Mouse (Mus musculus): ENCODE results near the gene Mpz.
"Not testable (repeated sequence)": the region's sequence is repeated elsewhere in the genome, so short reads cannot be mapped to it uniquely, and the experiment has no call there.

Gene Mpz

DNA sequence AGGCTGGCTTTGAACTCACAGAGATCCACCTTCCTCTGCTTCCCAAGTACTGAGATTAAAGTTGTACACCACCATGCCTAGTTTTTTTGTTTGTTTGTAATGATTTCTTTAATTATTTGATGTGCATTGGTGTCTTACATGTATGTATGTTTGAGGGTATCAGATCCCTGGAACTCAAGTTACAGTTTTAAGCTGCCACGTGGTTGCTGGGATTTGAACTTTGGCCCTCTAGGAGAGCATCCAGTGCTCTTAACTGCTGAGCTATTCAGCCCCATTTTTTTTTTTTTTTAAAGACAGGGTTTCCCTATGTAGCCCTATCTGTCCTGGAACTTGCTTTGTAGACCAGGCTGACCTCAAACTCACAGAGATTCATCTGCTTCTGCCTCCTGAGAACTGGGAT is 19.5 kb upstream of the Mpz start:
- DNase-seq, result no peak

- no peak for DNase-seq
These were observed 14.9 kb upstream of the Mpz start for GRCm38 (mm10) chr1:171135600-171135999.

DNA sequence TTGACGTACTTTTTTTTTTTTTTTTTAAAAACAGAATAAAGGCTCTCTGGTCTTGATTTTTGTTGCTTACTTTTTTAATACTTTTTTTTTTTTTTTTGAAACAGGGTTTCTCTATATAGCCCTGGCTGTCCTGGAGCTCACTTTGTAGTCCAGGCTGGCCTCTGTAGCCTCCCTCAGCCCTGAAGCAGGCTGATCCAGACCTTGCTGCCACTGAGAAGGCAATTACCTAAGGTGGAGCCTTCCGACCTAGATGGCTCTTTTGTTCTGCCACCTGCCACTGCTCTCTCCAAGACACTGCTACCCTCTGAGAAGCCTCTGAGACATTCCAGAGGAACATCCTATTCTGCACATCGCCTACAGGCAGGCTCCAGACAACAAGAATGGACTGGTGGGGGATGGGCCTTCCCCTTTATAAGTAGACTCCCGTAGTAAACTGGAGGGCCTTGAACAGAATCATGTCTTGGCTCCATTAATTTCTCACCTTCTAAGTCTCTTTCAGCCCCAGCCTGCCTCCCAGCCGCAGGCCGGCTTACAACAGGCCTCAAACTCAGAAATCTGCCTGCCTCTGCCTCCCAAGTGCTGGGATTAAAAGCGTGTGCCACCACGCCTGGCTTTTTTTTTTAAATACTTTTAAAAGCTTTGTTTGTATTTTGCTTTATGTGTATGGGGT is 12.9 kb upstream of the Mpz start:
- not testable (repeated sequence) for DNase-seq

DNA sequence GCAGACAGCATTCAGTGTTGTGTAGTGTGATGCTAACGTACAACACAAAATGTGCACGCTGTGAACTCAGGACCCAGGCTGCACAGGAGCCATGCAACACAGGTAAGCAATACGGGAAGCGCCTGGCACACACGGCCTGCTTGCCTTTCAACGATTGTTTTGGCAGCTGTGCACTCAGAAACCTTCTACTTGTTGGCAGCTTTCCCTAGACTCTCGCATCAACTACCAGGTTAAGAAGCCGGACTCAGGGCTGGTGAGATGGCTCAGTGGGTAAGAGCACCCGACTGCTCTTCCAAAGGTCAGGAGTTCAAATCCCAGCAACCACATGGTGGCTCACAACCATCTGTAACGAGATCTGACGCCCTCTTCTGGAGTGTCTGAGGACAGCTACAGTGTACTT is 7.5 kb upstream of the Mpz start:
- peak; percentile 11 to 23 for DNase-seq

GRCm38 (mm10) chr1:171150838-171151391 is 404 bp downstream of the Mpz start:
- peak; percentile 5 to 12 for DNase-seq

- peak; percentile 18 to 22 for DNase-seq
These were observed 1.5 kb downstream of the Mpz start for GRCm38 (mm10) chr1:171151966-171152365.

DNA sequence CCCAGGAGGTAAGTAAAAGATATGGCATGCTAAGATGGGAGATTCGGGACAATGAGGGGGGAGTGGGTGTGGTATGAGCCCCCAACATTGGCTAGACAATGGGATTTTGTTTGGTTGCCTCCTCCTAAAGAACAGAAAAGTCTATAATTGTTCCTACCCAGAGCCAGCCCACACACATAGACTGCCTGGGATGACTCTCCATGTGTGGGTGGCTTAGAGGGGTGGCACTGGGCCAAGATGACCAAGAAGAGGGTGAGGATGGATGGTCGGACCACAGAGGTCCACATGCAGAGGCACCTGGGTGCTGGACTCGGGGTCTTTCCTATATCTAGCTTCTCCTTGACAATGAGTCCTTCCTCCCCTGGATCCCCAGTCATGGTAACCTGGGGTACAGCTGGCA is 6.1 kb downstream of the Mpz start:
- DNase-seq, result no peak

DNA sequence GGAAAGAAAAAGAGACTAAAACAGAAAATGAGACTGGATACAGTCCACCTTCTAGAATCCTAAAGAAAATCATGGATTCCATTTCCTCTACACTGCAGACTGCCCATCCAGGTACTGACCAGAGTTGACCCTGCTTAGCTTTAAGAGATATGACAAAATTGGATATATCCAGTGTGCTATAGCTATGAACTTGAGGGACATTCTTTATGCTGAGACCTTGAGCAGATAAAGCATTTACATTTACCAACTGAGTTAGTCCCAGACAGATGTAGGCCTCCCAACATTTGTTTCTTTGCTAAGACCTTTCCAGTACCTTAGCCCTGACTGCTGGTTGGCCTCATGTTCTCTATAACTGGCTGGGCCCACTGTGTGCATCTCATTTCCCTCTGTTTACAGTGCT is 7.5 kb downstream of the Mpz start:
- no peak for DNase-seq

- peak; percentile 62 to 73 for DNase-seq
These were observed 9.0 kb downstream of the Mpz start for GRCm38 (mm10) chr1:171159485-171159975.

GRCm38 (mm10) chr1:171162526-171162925 is 12.0 kb downstream of the Mpz start:
- no peak for DNase-seq

GRCm38 (mm10) chr1:171164258-171164657 is 13.7 kb downstream of the Mpz start:
- no peak for DNase-seq

GRCm38 (mm10) chr1:171165629-171166345 is 15.3 kb downstream of the Mpz start:
- DNase-seq, result no peak

DNA sequence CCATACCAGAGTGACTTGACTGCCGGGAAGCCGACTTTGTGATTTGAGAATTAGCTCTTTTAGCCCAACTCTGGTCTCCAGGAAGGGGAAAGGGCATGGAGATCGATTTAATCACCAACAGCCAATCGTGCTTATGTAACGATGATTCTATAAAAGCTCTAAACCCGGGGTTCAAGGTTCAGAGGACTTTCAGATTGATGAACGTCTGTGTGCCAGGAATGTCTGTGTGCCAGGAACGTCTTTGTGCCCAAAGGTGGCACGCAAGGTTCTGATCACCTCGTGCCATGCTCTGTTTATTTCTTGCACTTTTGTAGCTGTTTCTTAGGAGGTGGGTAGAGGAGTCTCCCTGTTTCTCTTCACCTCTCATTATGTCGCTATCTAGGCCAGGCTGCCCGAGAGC is 18.4 kb downstream of the Mpz start:
- DNase-seq, result no peak

- DNase-seq, result no peak
These were observed 19.4 kb downstream of the Mpz start for GRCm38 (mm10) chr1:171169913-171170312.

DNA sequence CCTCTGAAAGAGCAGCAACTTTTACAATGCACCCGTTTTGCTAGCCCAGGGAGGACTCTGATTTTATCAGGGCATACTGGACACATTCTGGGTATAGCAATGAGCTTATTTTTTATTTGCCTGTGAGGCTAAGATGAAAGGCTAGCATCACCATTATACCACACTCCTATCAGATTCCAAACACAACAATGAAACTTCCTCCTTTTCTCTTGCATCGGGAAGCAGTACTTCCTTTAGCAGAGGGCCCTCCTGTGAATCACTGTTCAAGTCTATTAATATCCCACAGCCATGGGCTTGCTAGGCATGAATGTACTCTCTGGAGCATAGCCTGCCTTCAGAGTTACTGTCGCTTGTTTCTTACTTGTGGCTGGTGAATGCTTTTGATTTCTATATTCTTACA is 20.6 kb downstream of the Mpz start:
- DNase-seq, result no peak

DNA sequence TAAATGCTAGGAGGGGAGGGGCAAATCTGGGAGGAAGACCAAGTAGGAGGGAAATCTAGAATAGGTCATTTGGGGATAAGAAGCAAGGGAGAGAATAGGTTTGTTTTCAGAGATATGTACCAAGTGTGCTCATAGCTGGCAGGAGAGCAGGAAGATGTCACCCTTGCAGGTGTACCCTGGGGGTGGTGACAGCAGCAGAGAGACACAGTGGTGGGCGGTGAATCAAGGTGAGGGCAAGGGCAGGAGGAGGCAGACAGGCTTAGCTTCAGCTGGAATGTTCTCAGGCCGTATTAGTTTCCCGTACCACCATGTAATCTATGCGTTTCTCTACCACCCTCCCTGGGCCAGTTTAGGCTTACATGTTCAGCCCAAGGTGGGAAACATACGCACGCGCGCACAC is 22.3 kb downstream of the Mpz start:
- no peak for DNase-seq

DNA sequence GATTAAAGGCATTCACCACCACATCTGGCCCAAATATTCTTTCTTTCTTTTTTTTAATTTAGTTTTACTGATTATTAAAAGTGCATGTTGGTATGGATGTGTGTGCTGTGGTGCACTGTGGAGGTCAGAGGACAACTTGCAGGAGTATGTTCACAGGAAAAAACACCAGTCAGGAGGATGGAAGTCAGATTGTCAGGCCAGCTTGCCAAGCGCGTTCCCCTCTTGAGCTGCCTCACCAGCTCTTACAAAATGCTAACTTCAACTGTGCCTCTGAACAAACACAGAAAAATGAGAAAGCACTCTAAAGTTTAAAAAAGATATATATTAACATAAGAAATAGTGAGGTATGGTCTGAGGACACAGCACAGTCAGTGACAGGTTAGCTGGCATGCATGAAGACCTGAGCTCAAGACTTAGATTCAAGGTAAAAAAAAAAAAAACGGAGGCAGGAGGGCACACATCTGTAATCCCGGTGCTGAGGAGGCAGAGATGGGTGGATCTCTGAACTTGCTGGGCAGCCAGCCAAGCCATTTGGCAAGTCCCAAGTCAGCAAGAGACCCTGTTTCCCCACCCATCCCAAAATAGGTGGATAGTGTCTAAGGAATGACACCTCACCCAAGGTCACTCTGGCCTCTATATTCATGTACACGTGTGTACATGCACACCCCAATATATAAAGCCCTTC is 29.1 kb downstream of the Mpz start:
- DNase-seq, result no peak

DNA sequence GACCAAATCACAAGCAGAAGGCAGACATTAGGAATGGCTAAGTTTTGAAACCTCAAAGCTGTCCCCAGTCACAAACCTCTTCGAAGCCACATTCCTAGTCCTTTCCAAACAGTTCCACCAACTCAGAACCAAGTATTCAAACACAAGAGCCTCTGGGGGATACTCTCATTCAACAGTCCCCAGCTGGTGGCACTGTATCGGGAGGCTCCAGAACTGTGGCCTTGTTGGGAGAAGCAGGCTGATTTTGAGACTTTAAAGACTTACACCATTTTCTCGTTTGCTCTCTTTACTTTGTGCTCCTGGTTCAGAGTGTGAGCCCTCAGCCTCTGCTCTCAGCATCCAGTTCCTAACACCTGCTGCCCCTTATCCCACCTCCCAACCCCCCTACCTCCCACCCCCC is 32.5 kb downstream of the Mpz start:
- no peak for DNase-seq

DNA sequence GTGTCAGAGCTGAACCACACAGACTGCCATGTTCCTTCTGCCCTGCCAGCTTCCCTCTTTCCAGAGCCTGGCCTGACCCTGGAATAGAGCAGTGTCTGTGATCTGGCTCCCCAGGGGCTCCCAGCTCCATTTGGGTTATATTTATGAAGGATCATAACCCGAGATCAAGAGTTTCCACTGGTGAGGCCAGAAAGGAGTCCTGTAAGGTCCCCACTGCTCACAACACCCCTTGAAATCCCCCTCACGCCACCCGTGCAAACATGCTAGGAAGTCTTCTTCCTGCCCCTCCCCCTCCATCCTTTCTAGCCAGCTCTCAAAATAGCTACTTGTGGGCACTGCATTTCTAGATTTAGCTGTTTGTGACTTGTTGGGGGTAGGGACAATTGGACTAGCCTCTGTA is 33.1 kb downstream of the Mpz start:
- no peak for DNase-seq

DNA sequence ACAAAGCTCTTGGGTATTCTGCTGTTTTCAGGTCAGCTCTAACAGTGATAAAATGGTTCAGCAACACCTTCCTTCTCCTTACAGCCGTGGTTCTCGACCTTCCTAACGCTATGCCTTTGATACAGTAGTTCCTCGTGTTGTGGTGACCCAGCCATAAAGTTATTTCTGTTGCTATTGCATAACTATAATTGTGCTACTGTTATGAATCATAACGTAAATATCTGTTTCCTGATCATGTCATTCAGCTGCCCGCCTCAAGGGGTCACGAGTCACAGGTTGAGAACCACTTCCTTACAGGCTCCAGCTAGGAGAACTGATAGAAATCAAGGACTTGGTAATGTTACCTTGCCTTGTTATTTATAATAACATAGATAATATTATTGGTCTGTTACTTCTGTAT is 33.8 kb downstream of the Mpz start:
- DNase-seq, result peak; percentile 83 to 86

DNA sequence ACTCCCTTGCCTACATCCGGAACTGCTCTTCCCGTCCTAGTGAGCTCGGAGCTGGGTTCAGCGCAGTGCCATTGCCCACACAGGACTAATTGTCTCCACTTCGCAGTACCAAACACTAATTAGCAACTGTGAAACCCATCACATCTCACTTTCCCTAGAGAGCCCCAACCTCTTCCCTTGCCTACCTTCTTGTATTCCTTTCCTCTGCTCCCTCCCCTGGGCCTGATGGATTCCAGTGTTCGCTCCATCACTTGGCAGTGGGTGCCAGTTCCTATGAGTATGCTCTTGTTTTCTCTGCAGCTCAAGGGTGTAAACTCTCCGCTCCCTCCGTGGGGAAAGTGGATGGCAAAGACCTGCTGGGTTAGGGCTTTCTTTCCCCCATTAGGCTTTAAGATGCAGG is 35.1 kb downstream of the Mpz start:
- DNase-seq, result no peak

GRCm38 (mm10) chr1:171187851-171188700 is 37.6 kb downstream of the Mpz start:
- no peak for DNase-seq

- DNase-seq, result no peak
These were observed 38.5 kb downstream of the Mpz start for GRCm38 (mm10) chr1:171189046-171189445.
